Mouse (Mus musculus) gastrocnemius, adult 8-10 months (tissue): ENCODE results near the gene Pnkd. TPM values are rescaled to one million over a fixed set of nuclear protein-coding genes. Genes with fewer than 3 reads are reported as not detected.
"Not testable (repeated sequence)": the region's sequence is repeated elsewhere in the genome, so short reads cannot be mapped to it uniquely, and the experiment has no call there.

Experiments
- DNase-seq, 2 experiments: peaks; one replicate each; pipeline ENCODE4 v3.0.0; 2022; ENCODE audit warnings: low spot score in 2 of 2
- total RNA-seq, 4 experiments: library from RNA; stranded (reverse); gene quantifications; 2 replicates each; pipeline ENCODE4 v1.2.4; 2022

Gene Pnkd
- total RNA-seq, 4 experiments from 2014 or later: 51.9 to 56.2 (median 53.1) TPM

DNA sequence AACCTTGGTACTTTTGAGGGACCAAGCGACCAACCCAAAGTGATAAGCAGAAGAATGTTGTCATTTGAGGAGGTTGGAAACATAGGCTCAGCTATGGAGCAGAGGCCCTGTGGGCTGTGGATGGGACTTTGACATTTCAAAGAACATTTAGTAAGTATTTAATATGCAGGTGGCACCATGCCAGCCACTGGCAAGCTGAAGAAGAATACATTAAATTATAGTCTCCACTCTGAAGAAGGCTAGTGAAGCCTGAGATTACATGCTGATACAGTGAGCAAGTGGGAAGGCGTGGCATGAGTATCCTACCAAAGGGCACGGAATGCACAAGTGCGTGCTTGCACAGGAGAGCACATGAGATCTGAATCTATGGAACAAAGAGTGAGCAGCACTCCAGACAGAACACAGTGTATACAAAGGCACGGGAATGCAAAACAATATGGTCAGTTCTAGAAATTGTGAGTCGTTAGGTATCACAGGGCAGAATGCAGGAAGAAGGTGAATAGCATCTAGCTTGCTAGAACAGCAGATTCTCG is 45.2 kb downstream of the Pnkd start:
- no peak for DNase-seq

DNA sequence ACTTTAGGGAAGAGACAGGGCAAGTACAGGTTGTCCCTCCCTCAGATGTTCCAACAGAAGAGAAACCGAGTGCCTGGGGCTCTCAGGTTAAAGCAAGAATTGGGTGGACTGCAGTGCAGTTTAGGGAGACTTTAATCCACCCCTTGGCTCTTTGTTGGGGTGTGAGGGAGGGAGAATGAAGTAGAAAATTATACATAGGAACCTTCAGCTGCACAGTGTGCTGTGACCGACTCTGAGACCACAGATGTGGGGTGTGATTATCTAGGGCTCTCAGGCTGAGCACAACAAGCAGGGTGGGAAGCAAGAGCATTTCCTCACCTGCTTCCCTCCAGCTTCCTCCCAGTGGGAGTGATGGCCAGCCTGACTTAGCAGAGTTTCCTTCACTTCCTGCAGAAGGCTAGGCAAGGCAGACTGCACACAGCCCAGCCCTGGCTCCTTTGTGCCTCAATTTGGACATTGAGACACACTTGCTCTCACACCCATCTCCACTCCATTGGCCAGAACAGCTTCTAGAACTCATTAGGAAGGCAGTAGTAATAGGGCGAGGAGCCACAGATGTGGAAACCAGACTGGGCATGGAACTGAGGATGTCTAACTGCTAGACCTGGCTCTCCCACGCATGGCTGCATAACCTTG is 46.4 kb downstream of the Pnkd start:
- no peak for DNase-seq

DNA sequence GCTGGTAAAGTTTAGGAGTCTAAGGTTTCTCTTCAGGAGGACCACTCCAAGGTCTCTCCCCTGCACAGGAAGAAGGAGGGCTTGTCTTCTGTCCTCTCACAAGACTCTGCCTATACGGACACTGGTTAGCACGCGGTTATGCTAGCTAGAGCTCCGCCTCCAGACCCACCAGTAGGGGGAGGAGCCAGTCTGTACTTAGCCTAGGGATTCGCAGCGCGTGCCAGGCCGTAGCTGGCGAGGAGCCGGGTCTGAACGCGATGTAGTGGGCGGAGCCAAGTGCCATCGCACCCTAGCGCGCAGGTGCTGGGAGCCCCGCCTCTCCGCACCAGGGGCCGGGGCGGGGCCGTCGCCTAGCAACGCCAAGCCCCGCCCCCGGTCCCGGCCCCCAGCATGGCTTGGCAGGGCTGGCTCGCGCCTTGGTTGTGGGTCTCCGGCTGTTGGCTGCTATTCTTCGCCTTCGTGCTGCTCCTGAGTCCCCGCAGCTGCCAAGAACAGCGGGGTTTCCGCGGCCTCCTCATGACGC is 47.6 kb downstream of the Pnkd start:
- DNase-seq: peak; percentile 89 to 96

DNA sequence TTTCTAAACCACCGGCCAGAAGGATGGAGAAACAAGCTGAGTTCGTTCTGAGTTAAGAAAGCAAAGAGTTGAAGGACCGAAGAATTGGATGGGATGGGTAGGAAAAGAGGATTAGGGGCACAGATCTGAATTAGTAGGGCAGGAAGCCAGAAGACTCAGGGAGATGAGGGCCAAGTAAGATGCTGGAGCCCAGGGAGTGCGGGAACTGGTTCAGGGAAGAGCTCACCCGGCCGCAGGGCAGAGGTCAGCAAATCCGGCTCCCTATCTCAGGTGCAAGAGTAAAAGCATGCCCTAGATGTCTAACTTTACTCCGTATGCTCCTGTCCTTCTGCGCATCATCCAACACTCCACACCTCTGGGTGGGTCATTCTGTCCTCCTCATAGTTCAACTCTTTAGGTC is 48.2 kb downstream of the Pnkd start:
- DNase-seq: no peak

DNA sequence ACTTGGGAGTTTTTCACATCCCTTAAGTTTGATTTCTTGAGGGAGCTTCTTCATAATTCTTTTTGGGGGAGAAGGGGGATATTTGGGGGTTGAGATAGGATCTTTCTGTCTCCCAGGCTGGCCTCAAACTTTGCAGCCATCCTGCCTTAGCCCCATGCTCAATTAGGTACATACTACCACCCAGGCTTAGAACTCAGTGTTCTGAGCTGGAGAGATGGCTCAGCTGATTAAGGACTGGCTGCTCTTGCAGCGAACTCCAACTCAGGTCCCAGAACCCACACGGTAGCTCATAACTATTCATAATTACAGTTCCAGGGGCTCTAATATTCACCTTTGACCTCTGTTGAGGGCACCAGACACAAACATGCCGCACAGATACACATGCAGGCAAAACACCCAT is 49.9 kb downstream of the Pnkd start:
- DNase-seq: no peak

DNA sequence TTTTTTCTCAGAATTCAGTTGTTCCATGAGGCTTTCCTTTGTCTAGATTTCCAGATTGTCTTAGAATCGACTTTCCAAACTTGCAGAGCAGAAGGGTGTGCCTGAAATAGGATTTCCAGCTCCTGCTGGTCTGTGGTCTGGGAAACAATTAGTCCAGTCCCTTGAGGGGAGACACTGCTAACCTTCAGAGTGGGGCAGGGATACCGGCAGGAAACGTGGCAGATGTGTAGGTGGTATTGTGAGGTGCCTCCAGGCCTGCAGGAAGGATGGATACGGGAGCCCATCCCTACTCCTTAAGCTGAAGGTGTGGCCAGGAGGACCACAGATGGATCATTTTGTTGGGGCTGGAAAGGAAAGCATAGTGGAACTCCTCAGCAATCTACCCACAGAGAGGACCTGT is 50.3 kb downstream of the Pnkd start:
- DNase-seq: no peak

DNA sequence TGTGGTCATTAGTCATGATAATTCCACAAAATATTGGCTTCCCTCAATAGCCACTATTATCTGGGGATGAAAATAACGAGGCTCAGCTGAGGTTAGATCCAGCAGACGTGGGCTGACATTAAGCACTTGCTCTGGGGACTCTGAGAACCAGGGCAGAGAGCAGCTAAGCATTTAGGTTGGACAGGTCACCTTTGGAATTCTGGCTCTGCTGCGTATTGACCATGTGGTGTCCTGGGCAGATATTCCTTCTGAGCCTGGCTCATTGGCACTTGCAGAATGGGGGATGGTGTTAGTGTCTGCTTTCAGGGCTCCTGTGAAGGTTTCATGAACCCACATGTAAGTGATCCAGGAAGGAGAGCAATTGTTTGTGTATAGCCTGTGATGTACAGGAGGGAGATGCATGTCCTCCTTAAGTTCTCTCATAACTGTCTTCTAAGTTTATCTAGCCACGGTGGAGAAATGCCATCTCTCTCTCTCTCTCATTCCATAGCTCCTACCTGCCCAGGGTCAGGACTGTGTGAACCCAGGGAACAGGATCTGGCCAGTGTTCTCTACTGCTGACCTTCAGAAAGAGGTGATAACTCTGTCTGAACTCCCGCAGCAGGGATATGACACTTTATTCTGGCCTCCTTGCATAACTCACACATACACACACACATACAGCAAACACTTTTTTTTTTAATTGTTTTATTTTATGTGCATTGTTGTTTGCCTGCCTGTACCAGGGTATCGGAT is 50.9 kb downstream of the Pnkd start:
- peak; percentile 26 to 33 for DNase-seq

DNA sequence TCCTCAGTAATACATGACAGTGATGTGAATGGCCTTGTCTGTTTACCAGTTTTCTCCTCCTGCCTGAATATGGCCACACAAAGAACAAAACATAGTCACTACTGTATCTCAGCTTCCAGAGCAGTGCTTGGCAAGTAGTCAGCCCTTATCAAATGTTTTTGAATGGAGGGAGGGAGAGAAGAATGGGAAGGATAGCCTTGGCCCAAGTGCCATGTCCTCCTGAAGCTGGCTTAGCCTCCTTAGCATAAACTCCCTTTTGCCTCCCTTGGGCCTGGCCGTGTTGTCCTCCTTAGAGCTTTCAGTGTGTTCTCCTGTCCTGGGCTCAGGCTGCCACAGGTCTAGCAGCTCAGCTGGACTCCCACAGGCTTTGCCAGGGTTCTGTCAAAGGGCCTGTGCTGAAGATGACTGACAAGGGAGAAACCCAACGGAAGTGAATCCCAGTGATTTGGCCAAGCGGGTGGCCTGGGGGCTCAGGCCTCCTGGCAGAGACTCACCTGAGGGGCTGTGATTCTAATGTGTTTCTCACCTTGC is 52.6 kb downstream of the Pnkd start:
- no peak for DNase-seq

DNA sequence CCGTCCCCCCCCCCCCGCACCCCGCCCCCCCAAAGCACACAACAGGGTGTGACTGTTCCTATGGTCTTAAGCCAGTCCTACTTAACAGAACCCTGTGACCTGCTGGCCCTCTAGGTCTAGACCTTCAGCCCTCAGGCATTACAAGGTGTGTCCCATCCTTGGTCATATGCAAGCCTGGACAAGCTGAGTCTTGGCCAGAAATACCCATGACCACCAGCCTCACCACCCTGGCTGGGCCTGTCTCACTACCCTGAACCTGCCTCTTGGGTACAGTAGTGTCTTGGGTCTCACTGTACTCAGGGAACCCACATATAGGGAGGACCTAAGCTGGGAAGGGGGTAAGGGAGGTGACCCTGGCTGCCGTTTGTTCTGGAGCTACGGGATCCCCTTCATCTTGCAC is 53.3 kb downstream of the Pnkd start:
- no peak for DNase-seq

DNA sequence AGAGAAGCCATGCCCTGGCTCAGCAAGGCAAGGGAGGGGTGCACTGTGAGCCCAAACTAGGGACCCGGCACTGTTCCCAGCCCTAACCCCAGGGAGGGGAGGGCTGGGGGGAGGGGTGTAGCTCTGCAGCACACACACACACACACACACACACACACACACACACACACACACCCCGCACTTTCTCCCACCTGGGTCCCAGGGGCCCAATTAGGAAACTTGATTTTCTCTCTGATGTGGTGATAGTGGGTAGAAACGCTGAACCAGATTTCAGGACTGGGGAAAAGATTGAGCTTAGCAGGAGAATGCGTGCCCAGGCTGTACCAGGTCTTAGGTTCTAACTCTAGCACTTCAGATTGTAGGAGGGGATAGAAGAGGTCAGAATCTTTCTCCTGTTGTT is 53.9 kb downstream of the Pnkd start:
- no peak for DNase-seq

DNA sequence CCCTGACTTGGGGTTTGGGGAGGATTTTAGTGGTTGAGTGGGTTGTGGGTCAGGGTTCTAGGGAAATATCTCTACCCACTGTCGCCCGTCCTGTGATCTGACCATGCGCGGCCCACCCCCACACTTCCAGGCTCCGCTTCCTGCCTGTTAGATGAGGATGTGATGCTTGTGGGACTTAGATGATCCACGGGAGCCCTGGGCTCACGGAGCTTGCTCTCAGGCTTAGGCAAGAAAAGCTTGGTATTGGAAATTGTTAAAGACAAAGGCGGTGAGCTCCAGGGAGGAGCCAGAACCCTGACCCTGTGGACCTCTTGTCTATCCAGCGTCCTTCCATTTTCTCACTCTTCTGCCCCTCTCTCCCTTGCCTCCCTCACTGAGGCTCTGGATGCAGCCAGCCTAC is 55.2 kb downstream of the Pnkd start:
- no peak for DNase-seq

DNA sequence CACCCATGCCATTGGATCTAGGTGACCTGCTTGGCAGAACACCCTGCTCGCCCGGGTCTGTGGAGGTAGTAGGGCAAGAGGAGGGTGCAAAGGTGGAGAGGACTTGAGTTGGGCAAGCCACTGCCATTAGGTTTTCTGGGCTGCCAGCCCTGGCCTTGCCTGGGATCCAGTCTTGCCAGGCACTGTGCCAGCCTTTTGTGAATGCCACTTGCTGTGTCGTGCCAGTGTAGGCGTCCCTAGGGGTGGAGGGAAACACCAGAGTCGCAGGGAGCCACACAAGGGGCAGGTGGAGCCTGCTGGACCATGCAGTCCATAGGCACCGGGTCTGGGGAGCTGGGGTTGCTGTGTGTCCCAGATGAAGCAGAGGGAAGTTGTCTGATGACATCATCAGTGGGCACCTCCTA is 55.6 kb downstream of the Pnkd start:
- DNase-seq: peak; percentile 74 to 85

DNA sequence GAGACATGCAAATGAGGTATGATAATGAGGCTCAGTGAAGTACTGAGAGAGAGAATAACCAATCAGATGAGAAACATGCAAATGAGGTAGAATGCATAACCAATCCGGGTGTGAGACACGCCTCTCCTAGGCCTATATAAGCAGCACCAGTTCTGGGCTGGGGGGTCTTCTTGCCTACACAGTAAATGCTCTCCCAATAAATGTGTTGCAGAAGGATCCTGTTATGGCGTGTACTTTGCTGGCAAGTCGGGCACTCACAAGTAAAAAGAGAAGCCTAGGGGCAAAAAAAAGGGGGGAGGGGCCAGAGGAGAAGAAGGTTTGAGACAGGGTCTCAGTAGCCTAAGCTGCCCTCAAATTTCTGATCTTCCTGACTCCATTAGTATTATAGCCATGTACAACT is 56.3 kb downstream of the Pnkd start:
- not testable (repeated sequence) for DNase-seq

DNA sequence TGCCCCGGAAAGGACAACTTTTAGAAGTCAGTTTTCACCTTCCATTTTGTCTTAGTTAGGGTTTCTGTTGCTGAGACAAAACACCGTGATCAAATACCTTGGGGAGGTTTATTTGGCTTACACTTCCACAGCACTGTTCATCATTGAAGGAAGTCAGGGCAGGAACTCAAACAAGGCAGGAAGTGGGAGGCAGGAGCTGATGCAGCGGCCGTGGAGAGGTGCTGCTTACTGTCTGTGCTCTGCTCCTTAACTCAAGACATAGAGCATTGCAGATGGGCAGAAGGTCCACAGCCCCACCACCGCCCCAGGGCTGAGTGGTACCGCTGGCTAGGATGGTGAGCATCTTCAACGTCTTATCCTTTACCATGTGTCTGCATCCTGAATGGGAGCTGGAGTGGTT is 57.2 kb downstream of the Pnkd start:
- DNase-seq: no peak

DNA sequence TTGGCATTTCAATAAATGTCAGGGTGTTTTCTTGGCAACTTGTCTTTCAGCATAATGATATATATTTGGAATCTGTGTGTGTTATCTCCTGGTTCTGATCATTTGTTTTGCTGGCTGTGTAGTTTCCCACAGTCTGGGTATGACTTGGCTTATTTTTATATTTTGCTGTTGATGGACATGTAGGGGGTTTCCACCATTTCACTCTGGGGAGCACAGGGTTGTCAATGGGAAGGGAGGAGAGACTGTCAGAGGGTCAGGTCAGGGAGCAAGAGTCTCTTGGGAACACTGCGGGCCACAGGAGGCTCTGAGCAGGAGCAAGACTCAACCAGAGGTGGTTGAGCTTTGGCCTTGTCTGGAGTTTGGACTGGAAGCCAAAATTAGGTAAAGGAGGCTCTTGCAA is 57.6 kb downstream of the Pnkd start:
- DNase-seq: no peak

DNA sequence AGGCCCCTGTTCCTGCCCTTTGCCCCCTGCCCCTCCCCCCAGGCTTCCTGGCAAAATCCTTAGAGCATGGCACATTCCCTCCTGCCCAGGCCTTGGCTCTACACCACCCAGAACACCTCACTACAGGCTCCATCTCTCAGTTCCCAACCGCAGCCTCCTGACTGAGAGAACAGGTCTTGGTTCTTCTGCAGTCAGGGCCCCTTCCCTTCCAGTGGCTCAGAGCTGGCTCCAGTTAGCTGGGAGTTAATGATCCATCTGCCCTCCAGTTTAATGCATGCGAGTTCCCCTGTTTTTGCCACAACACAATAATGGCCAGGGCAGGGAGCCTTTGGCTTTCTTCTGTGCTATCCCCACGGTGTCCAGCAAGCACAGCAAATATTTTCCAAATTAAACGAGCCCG is 58.4 kb downstream of the Pnkd start:
- no peak for DNase-seq

DNA sequence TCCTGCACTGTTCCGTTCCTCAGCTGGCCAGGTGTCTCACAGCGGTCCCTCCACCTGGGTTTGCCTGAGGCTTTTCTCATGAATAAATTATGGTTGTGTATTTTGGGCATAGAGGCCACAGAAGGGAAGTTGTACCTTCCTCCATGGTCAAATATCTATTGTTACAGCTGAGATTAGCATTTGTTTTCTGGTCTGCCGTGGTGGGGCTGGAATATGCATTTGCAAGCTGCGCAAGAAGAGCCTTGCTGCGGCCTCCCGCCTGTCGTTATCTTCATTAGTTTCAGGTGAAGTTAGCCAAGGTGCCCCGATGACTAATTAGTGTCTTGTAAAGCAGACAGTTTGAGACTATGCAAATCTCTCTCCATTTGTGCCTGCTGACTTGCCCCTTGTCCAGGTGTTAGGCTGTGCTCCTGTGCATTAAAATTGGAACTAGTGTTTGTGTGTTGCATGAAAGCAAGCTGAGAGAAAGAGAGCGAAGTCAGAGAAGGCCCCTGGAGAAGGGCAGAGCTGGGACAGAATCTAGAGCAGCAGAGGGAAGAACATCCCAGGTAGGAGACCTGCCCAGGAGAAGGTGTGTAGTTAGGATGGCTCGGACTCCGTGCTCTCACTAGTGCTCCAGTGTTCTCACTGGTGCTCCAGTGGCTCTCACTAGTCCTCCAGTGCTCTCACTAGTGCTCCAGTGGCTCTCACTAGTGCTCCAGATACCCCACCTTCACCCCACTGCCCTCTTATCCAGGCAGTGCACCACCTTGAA is 59.6 kb downstream of the Pnkd start:
- no peak for DNase-seq

DNA sequence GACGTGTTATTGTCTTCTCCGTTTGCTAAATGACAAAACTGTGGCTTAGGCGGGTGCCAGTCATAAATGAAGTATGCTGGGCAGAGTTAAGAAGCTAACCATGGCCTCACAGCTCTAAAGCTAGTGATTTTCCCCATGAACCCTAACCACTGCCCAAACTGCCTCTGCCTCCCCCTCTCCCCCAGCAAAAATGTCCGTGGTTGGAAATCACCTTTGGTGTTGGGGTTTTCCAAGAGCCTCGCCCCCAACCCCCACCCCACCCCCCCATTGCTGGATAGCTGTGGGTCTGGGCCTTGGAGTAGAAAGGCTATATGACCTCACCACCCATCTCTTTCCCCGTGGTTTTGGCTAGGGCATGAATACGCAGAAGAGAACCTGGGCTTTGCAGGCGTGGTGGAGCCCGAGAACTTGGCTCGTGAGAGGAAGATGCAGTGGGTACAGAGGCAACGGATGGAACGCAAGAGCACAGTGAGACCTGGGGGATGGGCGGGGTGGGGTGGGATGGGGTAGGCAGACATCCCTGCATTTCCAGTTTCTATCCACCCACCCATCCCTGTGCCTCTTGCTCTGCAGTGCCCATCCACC is 66.5 kb downstream of the Pnkd start:
- DNase-seq: no peak

DNA sequence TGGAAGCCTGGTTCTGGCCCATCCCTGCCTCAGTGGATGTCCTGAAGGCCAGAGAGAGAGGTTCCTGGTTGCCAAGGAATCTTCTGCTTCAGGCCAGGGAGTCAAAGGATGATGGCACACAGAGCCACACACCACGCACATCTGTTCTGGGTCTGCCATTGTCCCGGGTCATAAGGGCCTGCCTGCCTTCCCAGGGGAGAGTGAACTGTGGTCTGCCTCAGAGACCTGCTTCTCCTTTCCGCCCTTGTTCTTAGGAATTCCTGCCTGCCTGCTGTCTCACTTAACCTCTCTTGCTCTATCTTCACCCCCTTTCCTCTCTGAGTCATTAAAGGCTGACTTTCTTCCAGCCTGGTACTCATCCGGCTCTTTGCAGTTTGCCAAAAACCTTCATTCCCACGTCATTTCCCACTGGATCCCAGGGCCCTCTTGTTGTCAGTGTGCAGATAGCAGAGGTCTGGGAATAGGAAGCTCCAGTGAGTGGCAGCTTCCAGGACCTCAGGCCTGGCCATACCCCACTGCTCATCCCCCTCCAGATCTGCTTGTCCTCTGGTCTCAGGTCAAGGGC is 67.9 kb downstream of the Pnkd start:
- no peak for DNase-seq

DNA sequence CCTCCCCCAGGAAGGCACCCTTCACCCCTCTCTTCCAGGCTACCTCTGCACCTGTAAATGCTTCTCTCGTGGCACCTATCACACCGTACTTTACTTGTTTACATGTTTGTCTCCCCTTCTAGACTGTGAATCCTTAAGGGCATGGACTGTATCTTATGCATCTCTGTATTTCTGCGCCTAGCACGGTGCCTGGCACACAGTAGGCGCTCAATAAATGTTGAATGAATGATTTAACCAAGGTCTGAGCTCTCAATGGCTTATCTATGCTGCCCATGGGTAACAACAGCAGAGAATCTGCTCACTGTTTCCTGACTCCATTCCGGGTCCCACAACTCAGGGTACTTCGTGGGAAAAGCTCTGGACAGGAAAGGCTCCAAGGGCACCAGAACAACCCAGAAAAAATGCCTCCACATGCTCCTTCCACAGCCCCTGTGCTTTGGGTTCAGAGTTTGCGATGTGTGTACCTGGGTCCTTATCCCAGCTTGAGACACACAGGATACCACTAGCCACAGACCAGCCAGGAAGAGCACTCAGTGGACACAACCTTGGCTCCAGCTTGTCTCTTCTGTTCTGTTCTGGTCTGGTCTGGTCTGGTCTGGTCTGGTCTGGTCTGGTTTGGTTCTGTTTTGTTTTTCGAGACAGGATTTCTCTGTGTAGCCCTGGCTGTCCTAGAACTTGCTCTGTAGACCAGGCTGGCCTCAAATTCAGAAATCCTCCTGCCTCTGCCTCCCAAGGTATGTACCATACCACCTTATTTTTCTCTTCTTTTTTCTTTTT is 68.9 kb downstream of the Pnkd start:
- DNase-seq: no peak
